Mouse (Mus musculus) heart, embryonic 10.5 days (tissue): ENCODE results near the gene Iffo1. TPM values are rescaled to one million over a fixed set of nuclear protein-coding genes. Genes with fewer than 3 reads are reported as not detected.

Source experiments
- DNase-seq: peaks from one replicate; pipeline ENCODE4 v3.0.0-alpha.2; 2017; ENCODE audit warnings: low spot score
- H3K27ac ChIP-seq: fragments of 300-500 bp; sonication (generic); 2 replicates; pipeline ENCODE4 v1.5.1; 2016; ENCODE audit warnings: mild to moderate bottlenecking
- H3K27me3 ChIP-seq: fragments of 300-500 bp; sonication (generic); 2 replicates; pipeline ENCODE4 v1.6.1; 2016; ENCODE audit warnings: mild to moderate bottlenecking; ENCODE audit not compliant: poor library complexity, insufficient read depth, severe bottlenecking
- H3K36me3 ChIP-seq: fragments of 300-500 bp; sonication (generic); 2 replicates; pipeline ENCODE4 v1.6.1; 2016; ENCODE audit warnings: mild to moderate bottlenecking, moderate library complexity
- H3K4me1 ChIP-seq: fragments of 300-500 bp; sonication (generic); 2 replicates; pipeline ENCODE4 v1.6.1; 2016; ENCODE audit warnings: mild to moderate bottlenecking
- H3K4me3 ChIP-seq: fragments of 300-500 bp; sonication (generic); 2 replicates; pipeline ENCODE4 v1.5.1; 2016; ENCODE audit warnings: mild to moderate bottlenecking, moderate library complexity
- H3K9me3 ChIP-seq: fragments of 300-500 bp; sonication (generic); 2 replicates; pipeline ENCODE4 v1.6.1; 2016; ENCODE audit warnings: mild to moderate bottlenecking, moderate library complexity
- WGBS: fragments of 180-500 bp; shearing (Covaris S2); methylation state at CpG from one replicate; pipeline ENCODE4 v1.1.7; 2016; 5-methylcytosine and 5-hydroxymethylcytosine counted together
- microRNA-seq: library from miRNA; unstranded; fragments of <30 nt; microRNA quantifications from one replicate; pipeline ENCODE4, GENCODE M21; 2017
- polyA plus RNA-seq: library from polyadenylated mRNA; unstranded; fragments of >200 nt; fragmentation: Nextera tagmentation; extraction: Ambion mirVana; gene quantifications from 2 replicates; pipeline ENCODE4 v1.2.1, GENCODE M21; 2016

The Iffo1 gene
- polyA plus RNA-seq, 1 experiment from 2014 or later: 11.9 TPM

- 37% methylated on average over 5 of the region's 5 CpGs for WGBS
- no peak for DNase-seq
- H3K27me3 ChIP-seq: no peaks in the 10 kb centered on the region
- H3K27ac ChIP-seq: peak overlapping the region; percentile 98
- H3K4me1 ChIP-seq: peaks cover 18% of the 10 kb centered on the region; the same call in 1 of the 2 replicates
- H3K9me3 ChIP-seq: no peaks in the 10 kb centered on the region
- peak overlapping the region; percentile 82 for H3K4me3 ChIP-seq
- H3K36me3 ChIP-seq: peaks cover 43% of the 10 kb centered on the region
These were observed 47.8 kb downstream of the Iffo1 start for GRCm38 (mm10) chr6:125192841-125193240.

- H3K27ac ChIP-seq: no peak overlapping the region
- no peaks in the 10 kb centered on the region for H3K9me3 ChIP-seq
- H3K27me3 ChIP-seq: no peaks in the 10 kb centered on the region
- WGBS: 67% methylated on average over 7 of the region's 7 CpGs
- no peak for DNase-seq
- peaks cover 37% of the 10 kb centered on the region for H3K36me3 ChIP-seq
- H3K4me1 ChIP-seq: peaks cover 18% of the 10 kb centered on the region; the same call in 1 of the 2 replicates
- H3K4me3 ChIP-seq: no peak overlapping the region
These were observed 48.3 kb downstream of the Iffo1 start for GRCm38 (mm10) chr6:125193390-125193789.

- DNase-seq: no peak
- Histone ChIP-seq H3K27me3 (no peaks in the 10 kb centered on the region), H3K4me1 (peaks cover 4% of the 10 kb centered on the region; the same call in 1 of the 2 replicates), H3K9me3 (no peaks in the 10 kb centered on the region), H3K27ac (no peak overlapping the region), H3K36me3 (peaks cover 25% of the 10 kb centered on the region), H3K4me3 (no peak overlapping the region)
- WGBS: 19% methylated on average over 1 of the region's 1 CpGs
These were observed 50.6 kb downstream of the Iffo1 start for GRCm38 (mm10) chr6:125195541-125196075.

GRCm38 (mm10) chr6:125196301-125196700 is 51.3 kb downstream of the Iffo1 start:
- Histone ChIP-seq H3K4me1 (peaks cover 4% of the 10 kb centered on the region; the same call in 1 of the 2 replicates), H3K36me3 (peaks cover 25% of the 10 kb centered on the region), H3K4me3 (no peak overlapping the region), H3K9me3 (no peaks in the 10 kb centered on the region), H3K27ac (no peak overlapping the region), H3K27me3 (no peaks in the 10 kb centered on the region)
- WGBS: 64% methylated on average over 3 of the region's 3 CpGs
- DNase-seq: no peak

- WGBS: 85% methylated on average over 5 of the region's 5 CpGs
- Histone ChIP-seq H3K9me3 (no peaks in the 10 kb centered on the region), H3K4me1 (peaks cover 4% of the 10 kb centered on the region; the same call in 1 of the 2 replicates), H3K27me3 (no peaks in the 10 kb centered on the region), H3K27ac (no peak overlapping the region), H3K36me3 (peaks cover 25% of the 10 kb centered on the region), H3K4me3 (no peak overlapping the region)
- no peak for DNase-seq
These were observed 52.1 kb downstream of the Iffo1 start for GRCm38 (mm10) chr6:125197166-125197565.

- DNase-seq: no peak
- 69% methylated on average over 1 of the region's 1 CpGs for WGBS
- Histone ChIP-seq H3K36me3 (no peaks in the 10 kb centered on the region), H3K9me3 (no peaks in the 10 kb centered on the region), H3K27ac (no peak overlapping the region), H3K4me3 (no peak overlapping the region), H3K27me3 (peaks cover 20% of the 10 kb centered on the region; the same call in 1 of the 2 replicates), H3K4me1 (no peaks in the 10 kb centered on the region)
These were observed 65.4 kb downstream of the Iffo1 start for GRCm38 (mm10) chr6:125210436-125210835.

Small RNA genes lying within 50 kb of the gene (microRNA-seq; reads per million reads assigned to microRNA genes)
- gene Mir3098: 0.76 reads per million
- not detected for gene Mir7045

Other genes starting within 250 kb of the Iffo1 start
- gene Lag3, start 233.5 kb upstream of the Iffo1 start, polyA plus RNA-seq: 1.2 and 2.8 TPM in 2 replicates
- 123 and 174 TPM in 2 replicates for gene Ptms, start 225.1 kb upstream of the Iffo1 start, polyA plus RNA-seq
- 363 and 402 TPM in 2 replicates for gene Mlf2, start 213.9 kb upstream of the Iffo1 start, polyA plus RNA-seq
- 173 and 178 TPM in 2 replicates for gene Cops7a, start 179.7 kb upstream of the Iffo1 start, polyA plus RNA-seq
- 0.14 TPM in 1 of 2 replicates, not detected in the other for gene Pianp, start 148.5 kb upstream of the Iffo1 start, polyA plus RNA-seq
- 7.9 and 14.2 TPM in 2 replicates for gene Zfp384, start 136.1 kb upstream of the Iffo1 start, polyA plus RNA-seq
- 74.4 and 84.5 TPM in 2 replicates for gene Ing4, start 105.5 kb upstream of the Iffo1 start, polyA plus RNA-seq
- 4.8 and 8.0 TPM in 2 replicates for gene Acrbp, start 95.6 kb upstream of the Iffo1 start, polyA plus RNA-seq
- 0.37 and 0.38 TPM in 2 replicates for gene Lpar5, start 77.3 kb upstream of the Iffo1 start, polyA plus RNA-seq
- 75.0 and 88.6 TPM in 2 replicates for gene Chd4, start 49.3 kb upstream of the Iffo1 start, polyA plus RNA-seq
- gene Nop2, start 13.3 kb upstream of the Iffo1 start, polyA plus RNA-seq: 73.2 and 92.7 TPM in 2 replicates
- 3,676 and 4,272 TPM in 2 replicates for gene Gapdh, start 21.2 kb downstream of the Iffo1 start, polyA plus RNA-seq
- 128 and 140 TPM in 2 replicates for gene Ncapd2, start 46.5 kb downstream of the Iffo1 start, polyA plus RNA-seq
- gene Mrpl51, start 46.6 kb downstream of the Iffo1 start, polyA plus RNA-seq: 246 and 251 TPM in 2 replicates
- 3.4 TPM in 2 replicates for gene Vamp1, start 70.3 kb downstream of the Iffo1 start, polyA plus RNA-seq
- gene Tapbpl, start 86.6 kb downstream of the Iffo1 start, polyA plus RNA-seq: 2.7 and 3.1 TPM in 2 replicates
- gene Cd27, start 91.8 kb downstream of the Iffo1 start, polyA plus RNA-seq: 1.3 and 2.1 TPM in 2 replicates
- gene Tuba3a, start 140.8 kb downstream of the Iffo1 start, polyA plus RNA-seq: 0.09 TPM in 1 of 2 replicates, not detected in the other
- 37.8 and 40.4 TPM in 2 replicates for gene Ltbr, start 168.6 kb downstream of the Iffo1 start, polyA plus RNA-seq
- gene Scnn1a, start 175.4 kb downstream of the Iffo1 start, polyA plus RNA-seq: 0.65 and 0.98 TPM in 2 replicates
- gene Tnfrsf1a, start 204.1 kb downstream of the Iffo1 start, polyA plus RNA-seq: 33.6 and 35.3 TPM in 2 replicates
- 0.20 TPM in 1 of 2 replicates, not detected in the other for gene Plekhg6, start 235.6 kb downstream of the Iffo1 start, polyA plus RNA-seq